17 mouse cellular contexts compared by ENCODE assay signal in genomic region chr12:54052939-54053338, GRCm38 (mm10).
DNase-seq lines count a peak whose midpoint lies in the region; ATAC-seq lines count a peak whose summit lies in the region.
"Had no signal": no experiment of that assay in that cellular context is flagged by ENCODE, and none has a peak within 500 bp of the region (broad histone marks: within the 10 kb centered on the region; RNA-seq: fewer than 3 reads in every experiment).

No protein-coding gene starts in this region.

- H3K9ac ChIP-seq in midbrain, embryonic 13.5 days (replicated peaks), result no peak overlapping the region
- H3K9ac ChIP-seq in midbrain, embryonic 11.5 days (ENCODE audit: low read length), result no peak overlapping the region
- H3K9ac ChIP-seq in forebrain, embryonic 15.5 days (replicated peaks), result no peak overlapping the region
- H3K9ac ChIP-seq in hindbrain, embryonic 16.5 days (ENCODE audit: low read depth, low read length), result 0 out of 2 replicates have a peak overlapping the region, but pooled peaks have one; percentile 9
- H3K9ac ChIP-seq in neural tube, embryonic 14.5 days (replicated peaks; ENCODE audit: low read depth, low read length), result no peak overlapping the region
- H3K9ac ChIP-seq: heart, embryonic 12.5 days; liver, embryonic 13.5 days had no signal

- H3K9me3 ChIP-seq in midbrain, embryonic 13.5 days, result no peaks in the 10 kb centered on the region
- no peaks in the 10 kb centered on the region for H3K9me3 ChIP-seq in midbrain, embryonic 11.5 days (ENCODE audit: control insufficient read depth, low read length)
- no peaks in the 10 kb centered on the region for H3K9me3 ChIP-seq in forebrain, embryonic 15.5 days
- no peaks in the 10 kb centered on the region for H3K9me3 ChIP-seq in hindbrain, embryonic 16.5 days (ENCODE audit: control insufficient read depth, low read length)
- no peaks in the 10 kb centered on the region for H3K9me3 ChIP-seq in neural tube, embryonic 14.5 days (ENCODE audit: control insufficient read depth, low read length)
- H3K9me3 ChIP-seq: heart, embryonic 12.5 days; liver, embryonic 13.5 days had no signal

- ATAC-seq in midbrain, embryonic 13.5 days, result peak; percentile 40; the same call in 1 of the 2 replicates
- no peak for ATAC-seq in midbrain, embryonic 11.5 days (ENCODE audit: low FRiP score)
- peak; percentile 53; the same call in 1 of the 2 replicates for ATAC-seq in forebrain, embryonic 15.5 days (replicated peaks)
- ATAC-seq in hindbrain, embryonic 16.5 days, result peak; percentile 45; the same call in 1 of the 2 replicates
- ATAC-seq in neural tube, embryonic 14.5 days (ENCODE audit: low read depth), result peak; percentile 54; the same call in 1 of the 2 replicates
- ATAC-seq: activated CD4-positive, CD25-positive, alpha-beta regulatory T cell, adult 4 months had no signal

- 29% methylated on average over 3 of the region's 3 CpGs for WGBS in midbrain, embryonic 13.5 days
- WGBS in midbrain, embryonic 11.5 days, result 55% methylated on average over 3 of the region's 3 CpGs
- 7% methylated on average over 3 of the region's 3 CpGs for WGBS in forebrain, embryonic 15.5 days
- 22% methylated on average over 3 of the region's 3 CpGs for WGBS in hindbrain, embryonic 16.5 days
- WGBS in neural tube, embryonic 14.5 days, result 13% methylated on average over 3 of the region's 3 CpGs

- H3K4me2 ChIP-seq in midbrain, embryonic 13.5 days (replicated peaks), result no peak overlapping the region
- no peak overlapping the region for H3K4me2 ChIP-seq in midbrain, embryonic 11.5 days
- H3K4me2 ChIP-seq in forebrain, embryonic 15.5 days (replicated peaks), result no peak overlapping the region
- no peak overlapping the region for H3K4me2 ChIP-seq in hindbrain, embryonic 16.5 days (ENCODE audit: low read length)
- H3K4me2 ChIP-seq in neural tube, embryonic 14.5 days (ENCODE audit: low read depth, low read length), result no peak overlapping the region
- H3K4me2 ChIP-seq: heart, embryonic 12.5 days; liver, embryonic 13.5 days had no signal

- H3K27ac ChIP-seq in midbrain, embryonic 13.5 days, result peak overlapping the region; percentile 61
- H3K27ac ChIP-seq in midbrain, embryonic 11.5 days (ENCODE audit: low read depth, low read length), result no peak overlapping the region
- 0 out of 2 replicates have a peak overlapping the region, but pooled peaks have one; percentile 19 for H3K27ac ChIP-seq in forebrain, embryonic 15.5 days (replicated peaks)
- H3K27ac ChIP-seq in hindbrain, embryonic 16.5 days (ENCODE audit: low read depth, low read length), result peak overlapping the region; percentile 18
- H3K27ac ChIP-seq in neural tube, embryonic 14.5 days (ENCODE audit: low read depth, low read length), result peak overlapping the region; percentile 62; the same call in 1 of the 2 replicates
- H3K27ac ChIP-seq: liver, embryonic 13.5 days had no signal

- H3K36me3 ChIP-seq in midbrain, embryonic 13.5 days, result no peaks in the 10 kb centered on the region
- H3K36me3 ChIP-seq in midbrain, embryonic 11.5 days (ENCODE audit: control insufficient read depth, insufficient read depth, low read length), result no peaks in the 10 kb centered on the region
- no peaks in the 10 kb centered on the region for H3K36me3 ChIP-seq in forebrain, embryonic 15.5 days
- H3K36me3 ChIP-seq in hindbrain, embryonic 16.5 days (ENCODE audit: control insufficient read depth, insufficient read depth, low read length), result no peaks in the 10 kb centered on the region
- H3K36me3 ChIP-seq in neural tube, embryonic 14.5 days (ENCODE audit: control insufficient read depth, insufficient read depth, low read length), result no peaks in the 10 kb centered on the region
- H3K36me3 ChIP-seq: heart, embryonic 12.5 days; liver, embryonic 13.5 days had no signal

- no peak overlapping the region for H3K4me3 ChIP-seq in midbrain, embryonic 13.5 days (replicated peaks)
- H3K4me3 ChIP-seq in midbrain, embryonic 11.5 days (ENCODE audit: low read depth, low read length), result no peak overlapping the region
- H3K4me3 ChIP-seq in forebrain, embryonic 15.5 days, result no peak overlapping the region
- no peak overlapping the region for H3K4me3 ChIP-seq in hindbrain, embryonic 16.5 days (ENCODE audit: low read length)
- no peak overlapping the region for H3K4me3 ChIP-seq in neural tube, embryonic 14.5 days (ENCODE audit: low read depth, low read length)
- H3K4me3 ChIP-seq: heart, embryonic 12.5 days; liver, embryonic 13.5 days had no signal

- DNase-seq in midbrain, embryonic 11.5 days (ENCODE audit: low spot score, missing footprints), result no peak
- no peak for DNase-seq in layer of hippocampus, postnatal 14 days (ENCODE audit: low spot score in 2 of 2)
- DNase-seq in spleen, postnatal 14 days (ENCODE audit: low spot score in 2 of 2), result no peak
- no peak for DNase-seq in left cerebral cortex, adult 8-10 months (ENCODE audit: low spot score in 2 of 2)
- DNase-seq: cerebellum, adult 11 months; heart, postnatal 36 days; kidney, adult 11 months; kidney, postnatal 25 days; liver, embryonic 13.5 days; right cerebral cortex, postnatal 25 days; thymus, adult 18-20 months had no signal

- no peaks in the 10 kb centered on the region for H3K27me3 ChIP-seq in midbrain, embryonic 13.5 days
- H3K27me3 ChIP-seq in midbrain, embryonic 11.5 days (ENCODE audit: control insufficient read depth, insufficient read depth, low read length), result no peaks in the 10 kb centered on the region
- H3K27me3 ChIP-seq in forebrain, embryonic 15.5 days, result no peaks in the 10 kb centered on the region
- H3K27me3 ChIP-seq in hindbrain, embryonic 16.5 days (replicated peaks; ENCODE audit: control insufficient read depth, insufficient read depth, low read length), result no peaks in the 10 kb centered on the region
- H3K27me3 ChIP-seq in neural tube, embryonic 14.5 days (ENCODE audit: control insufficient read depth, insufficient read depth, low read length), result 0 out of 2 replicates have a peak, but pooled peaks cover 2% of the 10 kb centered on the region
- H3K27me3 ChIP-seq: heart, embryonic 12.5 days; liver, embryonic 13.5 days had no signal

- peaks cover 31% of the 10 kb centered on the region for H3K4me1 ChIP-seq in midbrain, embryonic 13.5 days (replicated peaks)
- H3K4me1 ChIP-seq in midbrain, embryonic 11.5 days (ENCODE audit: control insufficient read depth, insufficient read depth, low read length), result peaks cover 5% of the 10 kb centered on the region; the same call in 1 of the 2 replicates
- H3K4me1 ChIP-seq in forebrain, embryonic 15.5 days, result peaks cover 18% of the 10 kb centered on the region
- no peaks in the 10 kb centered on the region; the same call in 1 of the 2 replicates for H3K4me1 ChIP-seq in hindbrain, embryonic 16.5 days (ENCODE audit: control insufficient read depth, insufficient read depth, low read depth, low read length)
- peaks cover 10% of the 10 kb centered on the region; the same call in 1 of the 2 replicates for H3K4me1 ChIP-seq in neural tube, embryonic 14.5 days (ENCODE audit: control insufficient read depth, insufficient read depth, low read length)
- H3K4me1 ChIP-seq: heart, embryonic 12.5 days; liver, embryonic 13.5 days had no signal
